Mouse (Mus musculus) Muller cell, postnatal 12 days (primary cell): ENCODE results near the gene Ormdl3.

ENCODE experiments used
- DNase-seq: peaks from one replicate; pipeline ENCODE4 v3.0.0-alpha.2; 2015; ENCODE audit errors: inconsistent ontology term

Gene Ormdl3

GRCm38 (mm10) chr11:98550975-98551828, 36.0 kb downstream of the Ormdl3 start, which contains the start of gene Zpbp2:
Zpbp2 (plus strand) TSS chr11:98551097.
- peak; percentile 95 for DNase-seq

- no peak for DNase-seq
These were observed 36.7 kb downstream of the Ormdl3 start for GRCm38 (mm10) chr11:98550311-98550974.

- DNase-seq: no peak
These were observed 37.8 kb downstream of the Ormdl3 start for GRCm38 (mm10) chr11:98549363-98549762.

GRCm38 (mm10) chr11:98547308-98547693, 39.9 kb downstream of the Ormdl3 start:
- no peak for DNase-seq

DNA sequence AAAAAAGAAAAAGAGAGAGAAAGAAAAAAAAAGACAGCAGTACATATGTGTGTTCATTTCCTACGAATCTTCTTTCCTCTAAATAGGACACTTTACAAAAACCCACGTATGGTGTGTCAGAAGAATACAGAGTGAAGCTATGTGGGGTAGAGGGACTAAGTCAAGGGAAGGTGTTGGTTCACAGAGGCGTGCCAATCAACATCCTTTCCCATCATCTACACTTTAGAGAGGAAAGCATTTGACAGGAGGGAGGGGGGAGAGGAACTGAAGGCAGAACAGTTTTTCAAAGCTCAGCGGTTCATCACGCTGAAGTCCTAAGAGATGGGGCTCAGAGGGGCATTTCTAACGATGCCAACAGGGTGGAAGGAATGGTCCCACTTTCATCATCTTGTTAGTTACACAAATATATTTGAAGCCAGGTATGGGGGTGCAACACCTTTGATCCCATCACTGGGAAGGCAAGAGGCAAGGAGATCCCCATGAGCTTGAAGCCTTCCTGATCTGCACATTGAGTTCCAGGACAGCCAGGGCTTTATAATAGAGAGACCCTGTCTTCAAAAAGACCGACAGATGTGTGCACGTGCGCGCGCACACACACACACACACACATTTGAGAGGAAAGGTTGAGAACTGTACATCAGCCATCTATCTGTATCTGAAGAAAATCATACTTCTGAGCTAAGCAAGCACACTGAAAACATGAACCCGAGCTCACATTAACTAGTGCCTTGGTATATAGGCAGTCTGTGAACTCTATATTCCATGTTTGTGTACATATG, 40.5 kb downstream of the Ormdl3 start:
- no peak for DNase-seq

DNA sequence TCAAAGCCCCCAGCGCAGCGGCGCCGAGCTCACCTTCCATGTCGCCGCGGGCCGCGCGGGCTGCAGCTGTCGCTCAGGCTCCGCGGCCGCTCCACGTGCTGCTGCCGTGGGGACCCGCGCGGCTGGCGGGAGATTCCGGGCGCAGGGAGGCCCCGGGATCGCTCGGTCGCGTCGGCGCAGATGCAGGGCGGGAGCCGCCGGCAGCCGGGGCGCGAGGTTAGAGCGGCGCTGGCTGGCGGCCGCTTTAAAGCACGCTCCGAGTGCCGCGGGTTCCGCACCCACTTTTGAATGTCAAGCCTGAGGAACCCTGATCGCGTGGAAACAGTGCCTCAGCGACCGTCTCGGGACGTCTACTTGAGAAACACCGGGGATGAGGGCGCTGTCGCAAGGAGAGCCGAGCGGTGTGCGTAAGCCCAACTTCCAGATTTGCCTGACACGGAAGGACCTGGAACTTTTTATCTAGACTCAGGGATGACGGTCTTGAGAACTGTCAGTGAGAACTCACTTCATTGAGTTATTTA, 41.4 kb downstream of the Ormdl3 start, which contains the start of gene Ikzf3:
Gene Ikzf3 (minus strand): TSS at position 321 of the 521 bp plus-strand sequence.
- DNase-seq: peak; percentile 31

DNA sequence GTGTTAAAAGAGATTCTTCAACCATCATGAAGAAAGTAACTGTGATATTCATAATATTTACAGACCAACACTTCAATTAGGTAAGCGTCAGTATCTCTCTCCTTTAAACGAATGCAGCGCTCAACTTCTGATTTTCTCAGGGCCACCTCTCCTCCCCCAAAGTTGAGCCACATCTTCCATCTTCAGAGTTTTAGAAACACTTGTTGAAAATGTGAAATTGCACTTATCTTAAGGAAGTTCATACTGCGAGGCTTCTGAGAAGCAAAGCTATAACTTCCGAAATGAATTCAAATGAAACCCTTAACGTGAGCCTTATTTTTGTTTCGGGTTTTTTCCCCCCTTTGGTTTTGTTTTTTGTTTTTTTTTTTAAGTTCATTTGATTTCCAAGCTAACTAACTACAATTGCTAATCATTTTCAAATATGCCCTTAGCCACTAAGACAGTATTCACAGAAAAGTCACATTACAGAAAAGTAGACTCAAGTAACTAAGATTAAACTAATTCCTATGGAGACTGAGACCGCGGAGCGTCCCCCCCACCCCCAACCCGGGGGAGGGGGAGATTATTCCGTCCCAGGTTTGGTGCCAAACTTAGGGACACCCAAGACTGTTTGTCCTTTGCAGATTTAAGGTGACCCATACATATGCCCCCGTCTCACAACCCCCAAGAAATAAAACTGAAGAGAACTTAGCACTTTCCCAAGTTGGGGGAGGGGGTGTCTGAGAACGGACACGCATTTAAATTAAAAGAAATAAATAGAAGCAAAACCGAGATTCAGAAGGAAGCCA, 42.1 kb downstream of the Ormdl3 start:
- DNase-seq: no peak

- no peak for DNase-seq
These were observed 43.8 kb downstream of the Ormdl3 start for GRCm38 (mm10) chr11:98543414-98543813.

- DNase-seq: no peak
These were observed 44.6 kb downstream of the Ormdl3 start for GRCm38 (mm10) chr11:98542553-98542952.

DNA sequence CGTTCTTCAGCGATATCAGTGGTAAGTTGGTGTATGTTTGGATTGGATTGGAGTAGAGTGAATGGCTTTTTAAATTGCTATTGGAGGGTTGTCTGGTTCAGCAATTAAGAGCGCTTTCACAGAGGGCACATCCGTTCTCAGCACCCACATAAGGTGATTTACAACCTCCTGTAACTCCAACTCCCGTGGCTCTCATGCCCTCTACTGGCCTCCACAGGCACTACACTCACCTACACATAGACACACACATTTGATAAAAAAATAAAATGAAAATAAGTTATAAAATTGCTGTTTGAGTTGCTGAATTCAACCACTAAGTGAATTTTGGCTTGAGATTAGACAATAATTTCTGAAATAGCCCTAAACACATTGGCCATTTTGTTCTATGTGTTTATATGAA, 46.8 kb downstream of the Ormdl3 start:
- no peak for DNase-seq

DNA sequence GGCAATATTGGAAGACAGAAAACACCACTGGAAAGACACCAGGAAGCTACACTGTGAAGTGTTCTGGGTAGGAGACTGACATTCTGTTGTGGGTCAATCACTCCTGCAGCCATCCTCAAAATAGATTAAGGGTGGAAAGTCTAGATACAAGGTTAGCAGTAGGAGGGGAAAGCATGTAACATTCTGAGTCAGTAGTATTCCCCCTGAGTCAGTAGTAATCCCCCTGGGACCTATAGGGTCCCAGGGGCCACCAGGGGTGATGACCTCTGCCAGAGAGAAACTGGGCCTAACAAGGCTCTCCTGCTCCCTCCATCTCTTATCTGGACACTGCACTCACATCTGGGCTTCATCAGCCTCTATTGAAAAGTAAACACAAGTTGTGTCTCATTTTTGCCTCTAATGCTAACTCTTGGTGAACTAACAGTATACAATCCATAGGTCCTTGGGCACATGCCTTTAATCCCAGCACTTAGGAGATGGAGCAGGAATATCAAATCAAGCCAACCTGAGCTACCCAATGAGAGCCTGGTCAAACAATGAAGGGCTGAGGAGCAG, 49.6 kb downstream of the Ormdl3 start:
- no peak for DNase-seq
